Mouse (Mus musculus): ENCODE measurements around the gene Txndc17. TPM values are rescaled to one million over a fixed set of nuclear protein-coding genes. Genes with fewer than 3 reads are reported as not detected.

Txndc17 gene
- polyA plus RNA-seq, 1 experiment, result 86.5 TPM

DNA sequence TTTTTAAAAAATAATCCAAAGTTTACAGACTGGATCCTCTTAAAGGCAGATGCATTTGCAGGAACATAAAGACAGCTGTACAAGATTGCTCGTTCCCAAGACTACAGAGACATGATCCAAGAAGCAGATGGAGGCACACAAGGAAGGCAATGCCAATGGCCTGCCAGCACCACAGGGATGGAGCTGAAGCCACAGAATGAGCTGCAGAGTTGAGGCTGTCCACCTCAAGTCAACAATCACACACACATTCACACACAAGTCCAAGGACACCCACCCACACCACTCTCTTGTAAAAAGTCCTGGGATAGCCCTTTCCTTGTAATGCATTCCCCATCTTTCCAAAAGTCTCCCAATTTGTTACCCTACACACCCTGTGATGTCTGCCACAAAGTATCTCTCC, 3.9 kb upstream of the Txndc17 start:
- Histone ChIP-seq H3K27me3 (ENCODE audit: control insufficient read depth, insufficient read depth, low read length) (no peaks in the 10 kb centered on the region), H3K4me3 (ENCODE audit: low read depth, low read length) (no peak overlapping the region), H3K27ac (ENCODE audit: insufficient read depth, low read depth, low read length) (no peak overlapping the region), H3K36me3 (ENCODE audit: control insufficient read depth, insufficient read depth, low read length) (peaks cover 10% of the 10 kb centered on the region), H3K4me1 (ENCODE audit: control insufficient read depth, insufficient read depth, insufficient read length, low read length) (peaks cover 5% of the 10 kb centered on the region; the same call in 1 of the 2 replicates)
- 80% methylated on average over 1 of the region's 1 CpGs for WGBS
- no peak for TF ChIP-seq CTCF (IDR thresholded peaks at IDR 0.05; ENCODE audit: extremely low read depth, insufficient read length, insufficient replicate concordance, low read depth, low read length)

DNA sequence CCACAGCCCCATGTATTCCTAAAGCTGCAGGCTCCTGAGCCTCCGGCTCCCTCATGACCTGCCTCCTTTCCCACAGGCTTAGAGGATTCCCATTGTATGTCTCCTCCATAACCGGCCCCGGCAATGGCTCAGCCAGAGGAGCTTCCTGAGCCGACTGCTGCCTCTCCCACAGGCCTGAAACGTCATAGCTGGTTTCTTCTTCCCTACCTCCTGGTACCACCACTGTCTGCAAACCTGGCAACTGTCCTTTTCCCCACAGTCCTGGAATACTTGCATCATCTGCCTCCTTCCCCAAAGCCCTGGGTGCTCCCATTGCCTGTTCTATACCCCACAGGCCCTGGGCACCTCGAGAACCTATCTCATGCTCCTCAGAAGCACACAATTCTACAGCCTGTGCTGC, 2.1 kb upstream of the Txndc17 start:
- Histone ChIP-seq H3K36me3 (ENCODE audit: control insufficient read depth, insufficient read depth, low read length) (peaks cover 9% of the 10 kb centered on the region), H3K4me1 (ENCODE audit: control insufficient read depth, insufficient read depth, insufficient read length, low read length) (peaks cover 7% of the 10 kb centered on the region; the same call in 1 of the 2 replicates), H3K4me3 (ENCODE audit: low read depth, low read length) (no peak overlapping the region), H3K27me3 (ENCODE audit: control insufficient read depth, insufficient read depth, low read length) (no peaks in the 10 kb centered on the region), H3K27ac (ENCODE audit: insufficient read depth, low read depth, low read length) (no peak overlapping the region)
- WGBS, result 82% methylated on average over 6 of the region's 6 CpGs
- TF ChIP-seq CTCF (IDR thresholded peaks at IDR 0.05; ENCODE audit: extremely low read depth, insufficient read length, insufficient replicate concordance, low read depth, low read length) (no peak), POLR2A (IDR thresholded peaks at IDR 0.05; ENCODE audit: low read depth, low read length) (no peak)

DNA sequence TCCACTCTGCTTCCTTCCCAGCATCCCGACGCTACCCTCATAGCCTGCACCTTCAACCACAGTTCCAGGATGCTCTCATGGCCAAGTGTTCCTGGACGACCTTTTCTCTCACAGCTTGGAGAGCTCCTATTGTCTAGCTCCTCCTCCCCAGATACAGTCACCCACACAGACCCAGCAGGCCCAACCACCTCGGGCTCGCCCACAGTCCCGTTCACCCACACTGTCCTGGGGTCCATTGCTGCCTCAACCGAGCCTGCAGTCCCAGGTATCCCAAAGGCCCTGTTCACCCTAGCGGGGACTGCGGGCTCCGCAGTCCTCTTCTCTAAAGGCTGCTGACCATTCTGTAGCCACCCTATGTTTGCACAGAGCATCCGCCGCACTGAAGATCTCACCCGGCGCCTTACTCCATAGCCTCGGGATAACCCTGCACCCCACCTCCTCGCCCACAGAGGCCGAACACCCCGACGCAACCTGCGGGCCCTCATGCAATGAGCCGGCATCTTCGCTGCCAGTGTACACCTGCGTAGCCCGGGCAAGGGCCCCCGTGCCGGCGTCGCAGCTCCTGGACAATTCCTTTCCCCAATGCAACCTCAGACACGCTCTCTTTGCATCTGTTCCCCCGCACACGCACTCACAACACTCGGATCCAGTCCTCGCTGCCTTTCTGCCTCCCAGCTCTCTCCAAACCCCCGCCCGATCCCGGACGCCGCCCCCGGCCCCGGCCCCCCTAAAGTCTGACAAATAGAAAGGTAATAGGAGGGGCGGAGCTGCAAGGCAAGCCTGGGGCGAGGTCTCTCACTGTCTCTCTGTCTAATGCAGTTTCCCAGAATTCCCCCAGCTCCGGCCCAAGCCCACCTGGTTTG, 775 bp upstream of the Txndc17 start, which contains the start of gene Gm43951:
Gene Gm43951 (minus strand): TSS at position 500 of the 863 bp plus-strand sequence.
- TF ChIP-seq CTCF (IDR thresholded peaks at IDR 0.05; ENCODE audit: extremely low read depth, insufficient read length, insufficient replicate concordance, low read depth, low read length), result no peak
- TF ChIP-seq POLR2A (IDR thresholded peaks at IDR 0.05; ENCODE audit: low read depth, low read length), result no peak
- peak within 1 kb of the TSS; percentile 92 for H3K27ac ChIP-seq (ENCODE audit: insufficient read depth, low read depth, low read length)
- H3K36me3 ChIP-seq (ENCODE audit: control insufficient read depth, insufficient read depth, low read length), result peaks cover 16% of the 10 kb centered on the region
- 1% methylated on average over 43 of the region's 43 CpGs for WGBS
- H3K4me1 ChIP-seq (ENCODE audit: control insufficient read depth, insufficient read depth, insufficient read length, low read length), result peaks cover 7% of the 10 kb centered on the region; the same call in 1 of the 2 replicates
- H3K4me3 ChIP-seq (ENCODE audit: low read depth, low read length), result peak within 1 kb of the TSS; percentile 91
- no peaks in the 10 kb centered on the region for H3K27me3 ChIP-seq (ENCODE audit: control insufficient read depth, insufficient read depth, low read length)

DNA sequence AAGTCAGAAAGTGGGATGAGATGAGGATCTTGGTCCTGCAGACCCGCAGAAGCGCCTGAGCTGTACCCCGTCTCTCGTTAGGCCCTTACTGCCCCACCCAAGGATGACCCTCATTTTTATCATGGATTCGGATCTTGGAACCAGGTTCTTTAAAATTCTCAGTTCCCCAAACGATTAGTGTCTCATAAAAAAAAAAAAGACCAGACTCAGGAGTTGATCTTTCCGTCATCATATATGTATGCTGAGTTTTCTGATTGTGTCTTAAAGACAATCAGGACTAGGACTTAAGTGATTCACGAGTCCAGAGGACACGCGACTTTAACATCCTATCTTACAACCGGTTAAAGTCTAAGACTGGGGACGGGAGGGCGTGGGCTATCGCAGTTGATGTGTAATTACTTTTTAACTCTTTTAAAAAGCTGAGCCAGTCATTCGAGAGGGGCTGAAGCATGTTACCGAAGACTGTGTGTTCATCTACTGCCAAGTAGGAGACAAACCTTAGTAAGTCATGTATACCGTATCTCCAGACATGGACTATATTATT, 559 bp downstream of the Txndc17 start:
- Histone ChIP-seq H3K4me1 (ENCODE audit: control insufficient read depth, insufficient read depth, insufficient read length, low read length) (peaks cover 7% of the 10 kb centered on the region; the same call in 1 of the 2 replicates), H3K4me3 (ENCODE audit: low read depth, low read length) (peak overlapping the region; percentile 91), H3K27ac (ENCODE audit: insufficient read depth, low read depth, low read length) (peak overlapping the region; percentile 92), H3K36me3 (ENCODE audit: control insufficient read depth, insufficient read depth, low read length) (peaks cover 16% of the 10 kb centered on the region), H3K27me3 (ENCODE audit: control insufficient read depth, insufficient read depth, low read length) (no peaks in the 10 kb centered on the region)
- TF ChIP-seq POLR2A (IDR thresholded peaks at IDR 0.05; ENCODE audit: low read depth, low read length) (no peak), CTCF (IDR thresholded peaks at IDR 0.05; ENCODE audit: extremely low read depth, insufficient read length, insufficient replicate concordance, low read depth, low read length) (no peak)
- 5% methylated on average over 17 of the region's 17 CpGs for WGBS

DNA sequence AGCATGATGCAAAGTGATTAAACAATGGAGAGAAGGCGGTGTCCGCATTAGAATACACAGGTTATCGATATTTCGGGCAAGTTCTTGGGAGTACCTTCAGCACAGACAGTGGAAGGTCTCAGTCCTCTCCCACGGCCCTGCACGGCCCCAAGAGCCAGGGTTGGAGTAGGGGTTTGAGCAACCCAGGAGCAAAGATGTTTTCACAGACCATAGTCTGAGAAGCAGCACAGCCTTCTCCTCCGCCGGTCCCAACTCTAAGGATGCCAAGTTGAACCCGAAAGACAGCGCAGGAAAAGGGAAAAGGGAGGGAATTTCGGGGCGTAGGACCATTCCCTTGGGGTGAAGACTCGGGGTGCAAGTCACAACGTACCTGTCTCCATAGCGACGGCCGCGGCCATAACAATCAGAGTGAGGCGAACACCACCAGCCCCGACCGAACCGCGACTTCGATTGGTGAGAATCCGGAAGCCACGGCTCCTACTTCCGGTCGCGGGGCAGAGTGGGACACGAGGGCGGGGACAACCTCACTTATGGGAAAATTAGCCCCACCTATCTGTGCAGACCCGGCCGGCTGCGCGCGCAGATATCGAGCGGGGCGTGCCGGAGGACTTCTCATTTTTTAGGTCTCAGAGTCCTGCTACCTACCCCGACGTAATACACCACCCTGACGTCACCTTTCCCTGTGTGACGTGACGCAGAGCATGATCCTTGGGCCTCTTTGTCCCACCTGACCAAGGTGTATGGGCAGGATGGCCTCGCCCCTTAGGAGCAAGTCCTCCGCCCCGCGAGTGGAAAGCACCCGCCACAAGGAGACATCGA, 7.5 kb downstream of the Txndc17 start:
- no peak for TF ChIP-seq CTCF (IDR thresholded peaks at IDR 0.05; ENCODE audit: extremely low read depth, insufficient read length, insufficient replicate concordance, low read depth, low read length)
- TF ChIP-seq POLR2A (IDR thresholded peaks at IDR 0.05; ENCODE audit: low read depth, low read length), result peak; percentile 74
- no peaks in the 10 kb centered on the region for H3K27me3 ChIP-seq (ENCODE audit: control insufficient read depth, insufficient read depth, low read length)
- peaks cover 6% of the 10 kb centered on the region; the same call in 1 of the 2 replicates for H3K4me1 ChIP-seq (ENCODE audit: control insufficient read depth, insufficient read depth, insufficient read length, low read length)
- peak overlapping the region; percentile 65 for H3K27ac ChIP-seq (ENCODE audit: insufficient read depth, low read depth, low read length)
- under 1% methylated on average over 51 of the region's 51 CpGs for WGBS
- H3K36me3 ChIP-seq (ENCODE audit: control insufficient read depth, insufficient read depth, low read length), result peaks cover 11% of the 10 kb centered on the region
- peak overlapping the region; percentile 83 for H3K4me3 ChIP-seq (ENCODE audit: low read depth, low read length)

DNA sequence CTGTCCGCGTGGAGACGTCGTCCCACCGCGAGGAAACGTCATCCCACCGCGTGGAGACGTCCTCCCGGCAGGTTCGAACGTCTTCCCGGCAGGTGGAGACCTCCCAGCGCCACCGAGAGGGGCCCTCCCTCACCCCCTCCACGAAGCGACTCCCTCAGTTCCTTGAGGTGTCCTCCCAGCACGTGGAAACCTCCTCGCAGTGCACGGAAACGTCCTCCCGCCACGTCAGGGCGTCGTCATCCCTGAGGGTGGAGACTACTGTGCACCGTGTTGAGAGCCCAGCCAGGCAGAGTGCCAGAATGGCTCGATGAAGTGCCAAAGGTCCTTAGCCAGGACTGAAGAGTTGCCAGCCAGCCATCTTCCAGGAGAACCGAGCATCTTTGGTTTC, 8.1 kb downstream of the Txndc17 start, which contains the start of gene Med31:
Gene Med31 (minus strand): TSS at position 183 of the 388 bp plus-strand sequence.
- under 1% methylated on average over 29 of the region's 29 CpGs for WGBS
- Histone ChIP-seq H3K36me3 (ENCODE audit: control insufficient read depth, insufficient read depth, low read length) (peaks cover 10% of the 10 kb centered on the region), H3K4me3 (ENCODE audit: low read depth, low read length) (peak within 1 kb of the TSS; percentile 83), H3K4me1 (ENCODE audit: control insufficient read depth, insufficient read depth, insufficient read length, low read length) (peaks cover 6% of the 10 kb centered on the region; the same call in 1 of the 2 replicates), H3K27me3 (ENCODE audit: control insufficient read depth, insufficient read depth, low read length) (no peaks in the 10 kb centered on the region), H3K27ac (ENCODE audit: insufficient read depth, low read depth, low read length) (peak within 1 kb of the TSS; percentile 65)
- no peak for TF ChIP-seq POLR2A (IDR thresholded peaks at IDR 0.05; ENCODE audit: low read depth, low read length)
- TF ChIP-seq CTCF (IDR thresholded peaks at IDR 0.05; ENCODE audit: extremely low read depth, insufficient read length, insufficient replicate concordance, low read depth, low read length), result no peak
